Mouse (Mus musculus): ENCODE results near the gene Gm49395.

Gm49395 gene

DNA sequence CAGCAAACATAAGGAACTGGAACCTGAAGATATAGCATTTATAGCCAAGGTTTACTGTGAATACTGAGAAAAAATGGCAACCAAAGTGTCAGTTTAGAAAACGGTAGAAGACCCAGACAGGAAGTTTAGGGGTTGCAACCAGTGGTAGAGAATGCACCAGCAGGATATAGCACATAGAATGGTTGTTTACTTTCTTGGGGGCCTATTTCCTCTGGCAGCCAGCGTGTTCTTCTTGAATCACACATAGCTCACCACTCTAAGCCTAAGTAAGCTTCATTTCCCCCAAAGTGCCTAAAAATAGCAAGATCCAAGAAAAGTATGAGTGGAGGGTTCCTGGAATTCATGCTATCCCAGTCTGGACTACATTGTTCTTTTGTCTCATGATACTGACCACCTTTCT lies 59.1 kb downstream of the Gm49395 start:
- TF ChIP-seq GATA4 (IDR thresholded peaks at IDR 0.05; ENCODE audit: insufficient replicate concordance, low read length) = no peak

DNA sequence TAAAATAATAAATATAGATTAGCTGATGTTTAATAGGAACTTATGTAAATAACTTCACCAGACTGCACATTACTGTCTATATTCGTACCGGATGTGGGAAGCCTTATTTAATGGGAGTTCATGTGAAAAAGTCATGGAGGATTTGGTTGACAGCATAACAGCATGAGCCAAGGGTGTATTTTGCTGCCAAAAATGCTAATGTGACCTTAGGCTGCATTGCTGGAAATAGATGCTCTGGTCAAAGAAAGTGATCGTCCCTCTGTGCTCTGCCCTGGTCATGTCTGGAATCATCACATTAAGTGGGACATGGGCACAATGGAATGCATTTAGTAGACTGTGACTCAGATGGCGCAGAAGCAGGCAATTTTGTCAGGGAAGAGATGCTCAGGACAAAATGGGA lies 64.4 kb downstream of the Gm49395 start:
- no peak for TF ChIP-seq GATA4 (IDR thresholded peaks at IDR 0.05; ENCODE audit: insufficient replicate concordance, low read length)

DNA sequence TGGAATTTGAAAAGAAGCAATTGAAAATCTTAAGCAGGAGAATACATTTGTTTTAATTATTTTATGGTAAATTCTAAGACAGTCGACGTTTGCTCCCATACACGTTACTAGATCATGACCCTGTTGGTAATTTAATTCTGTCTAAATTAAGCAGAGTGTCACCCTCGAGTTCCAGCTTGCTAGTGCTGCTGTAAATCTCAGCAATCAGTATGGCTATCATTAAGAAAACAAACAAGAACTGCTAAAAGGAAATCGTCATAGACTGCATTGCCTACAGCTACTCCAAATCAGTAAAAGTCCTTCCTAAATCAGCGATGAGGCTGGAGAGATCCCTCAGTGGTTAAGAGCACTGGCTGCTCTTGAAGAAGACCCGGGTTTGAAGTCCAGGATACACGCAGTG lies 66.3 kb downstream of the Gm49395 start:
- no peak for TF ChIP-seq GATA4 (IDR thresholded peaks at IDR 0.05; ENCODE audit: insufficient replicate concordance, low read length)

DNA sequence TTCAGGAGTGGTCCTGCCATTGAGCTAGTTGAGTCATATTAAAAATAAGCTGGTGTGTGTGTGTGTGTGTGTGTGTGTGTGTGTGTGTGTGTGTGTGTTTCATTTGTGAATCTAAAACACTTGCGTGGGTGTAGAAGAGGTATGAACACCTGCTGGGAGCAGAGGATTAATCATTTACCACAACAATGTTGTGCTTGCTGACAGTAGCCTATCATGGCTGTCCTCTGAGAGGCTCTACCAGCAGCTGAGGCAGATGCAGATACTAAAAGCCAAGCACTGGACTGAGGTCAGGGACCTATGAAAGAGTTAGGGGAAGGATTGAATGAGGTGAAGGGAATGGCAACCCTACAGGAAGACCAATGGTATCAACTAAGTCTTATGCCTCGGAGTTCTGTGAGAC lies 68.6 kb downstream of the Gm49395 start:
- no peak for TF ChIP-seq GATA4 (IDR thresholded peaks at IDR 0.05; ENCODE audit: insufficient replicate concordance, low read length)

DNA sequence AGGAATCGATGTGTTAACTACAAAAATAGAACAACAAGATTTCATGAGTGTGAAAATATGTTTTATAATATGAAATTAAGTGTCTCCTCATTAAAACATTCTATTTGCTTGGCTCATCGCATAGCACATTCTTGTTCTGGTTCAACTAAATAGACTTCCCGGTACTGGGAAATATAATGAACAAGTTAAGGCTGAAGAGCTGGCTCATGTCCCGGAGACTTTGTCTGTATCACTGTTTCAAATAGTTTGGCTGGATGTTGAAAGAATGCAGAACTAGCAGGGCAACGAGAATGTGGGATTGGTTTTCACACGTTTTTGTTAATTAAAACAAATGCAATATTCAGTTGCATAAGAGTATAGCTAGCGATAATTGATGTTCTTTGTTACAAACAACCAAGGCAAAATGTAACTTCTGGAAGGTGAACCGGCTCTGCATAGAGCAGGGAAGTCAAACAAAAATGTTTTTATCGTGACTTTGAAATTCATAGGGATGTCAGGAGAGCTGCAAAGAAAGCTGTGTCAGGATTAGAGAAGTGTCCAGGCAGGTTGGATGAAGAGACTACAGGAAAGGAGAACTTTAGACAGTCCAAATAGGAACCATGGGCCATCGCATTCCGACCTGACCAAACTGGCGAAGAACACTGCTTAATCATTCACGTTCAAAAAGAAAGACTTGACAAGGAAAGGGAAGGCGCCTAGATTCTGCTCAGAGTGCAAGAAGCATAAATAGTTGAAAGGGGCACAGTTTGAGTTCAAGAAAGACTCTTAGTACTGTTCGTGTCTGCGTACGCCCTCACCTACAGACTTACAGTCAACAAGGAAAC lies 70.3 kb downstream of the Gm49395 start:
- no peak for TF ChIP-seq GATA4 (IDR thresholded peaks at IDR 0.05; ENCODE audit: insufficient replicate concordance, low read length)

DNA sequence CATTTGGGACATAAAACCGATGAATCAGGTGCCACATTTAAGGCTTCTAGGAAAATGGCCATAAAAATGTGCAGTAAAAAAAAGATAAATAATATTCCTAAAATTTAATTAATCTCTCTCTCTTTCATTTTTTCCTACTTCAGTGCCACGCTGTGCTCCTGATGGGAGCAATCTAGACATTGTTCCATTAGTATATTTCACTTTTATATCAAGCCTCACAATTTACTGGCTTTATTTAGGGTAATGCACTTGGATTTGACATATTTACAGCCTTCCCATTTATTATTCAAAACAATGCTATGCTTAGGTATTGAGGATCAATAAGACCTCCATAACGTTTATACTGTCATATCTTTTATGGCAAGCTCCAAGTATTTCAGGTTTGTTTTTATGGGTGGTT lies 76.3 kb downstream of the Gm49395 start:
- no peak for TF ChIP-seq GATA4 (IDR thresholded peaks at IDR 0.05; ENCODE audit: insufficient replicate concordance, low read length)

DNA sequence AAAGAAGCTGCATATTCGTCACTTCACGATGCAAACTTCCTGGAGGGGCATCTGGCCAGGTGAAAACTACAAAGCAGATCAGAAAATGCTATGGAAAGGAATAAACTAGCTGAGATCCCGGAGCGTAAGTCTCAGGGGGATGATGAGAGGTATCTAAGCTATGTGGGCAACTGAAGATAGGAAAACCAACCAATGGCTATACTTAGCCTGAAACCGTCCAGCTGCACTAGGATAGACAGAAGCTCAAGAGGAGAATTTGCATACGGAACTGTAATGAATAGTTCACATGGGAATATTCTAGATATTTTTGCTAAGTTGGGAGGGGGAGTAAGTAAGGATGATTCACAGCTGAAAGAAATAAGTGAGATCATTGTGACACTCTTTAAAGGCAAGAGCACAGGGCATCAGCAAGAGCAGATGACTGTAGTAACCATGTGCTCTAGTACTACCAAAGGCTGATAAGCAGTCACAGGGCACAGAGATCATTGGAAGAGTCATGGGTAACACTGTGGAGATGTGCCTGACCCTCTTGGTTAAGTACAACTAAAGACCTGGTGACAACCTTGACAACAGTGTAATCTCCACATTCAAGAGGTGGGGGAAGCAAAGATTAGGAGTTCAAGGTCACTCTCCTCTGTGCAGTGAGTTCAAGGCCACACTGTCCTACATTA lies 79.5 kb downstream of the Gm49395 start:
- no peak for TF ChIP-seq GATA4 (IDR thresholded peaks at IDR 0.05; ENCODE audit: insufficient replicate concordance, low read length)

DNA sequence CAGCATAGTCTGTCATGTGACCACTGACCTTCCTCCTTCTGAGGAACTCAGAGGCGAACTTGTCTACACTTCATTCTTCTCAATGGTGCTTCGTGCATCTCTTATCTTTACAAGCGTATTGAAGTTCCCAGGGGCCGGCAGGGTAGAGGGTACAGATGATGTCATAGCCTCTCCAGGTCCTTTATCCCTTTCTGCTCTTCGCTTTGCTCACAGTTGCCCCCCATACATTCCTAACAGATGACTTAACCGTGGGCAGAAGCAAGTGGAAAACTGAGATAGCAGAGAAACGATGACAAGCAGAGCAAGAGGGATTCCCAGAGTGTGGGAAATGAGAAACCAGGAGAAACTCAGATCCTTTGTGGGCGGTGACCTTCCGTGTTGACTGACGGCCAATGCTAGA lies 80.3 kb downstream of the Gm49395 start:
- peak; percentile 7; the same call in 1 of the 2 replicates for TF ChIP-seq GATA4 (IDR thresholded peaks at IDR 0.05; ENCODE audit: insufficient replicate concordance, low read length)

DNA sequence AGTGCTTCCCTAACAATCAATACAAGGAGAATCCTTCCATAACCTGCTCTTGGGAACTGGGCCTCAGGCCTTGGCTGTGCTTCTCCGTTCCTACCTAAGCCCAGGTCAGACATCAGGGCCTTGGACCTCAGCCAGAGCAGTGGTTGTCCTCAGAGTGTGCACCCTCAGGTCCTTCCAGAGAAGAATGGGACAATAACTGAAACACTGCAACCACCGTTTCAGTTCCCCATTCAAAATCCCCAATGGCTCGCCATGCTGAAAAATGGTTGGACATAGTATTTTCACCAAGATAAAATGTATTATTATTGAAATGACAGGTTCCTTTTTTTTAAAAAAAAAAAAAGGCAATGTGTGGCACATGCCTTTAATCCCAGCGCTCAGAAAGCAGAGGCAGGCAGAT lies 81.0 kb downstream of the Gm49395 start:
- no peak for TF ChIP-seq GATA4 (IDR thresholded peaks at IDR 0.05; ENCODE audit: insufficient replicate concordance, low read length)

DNA sequence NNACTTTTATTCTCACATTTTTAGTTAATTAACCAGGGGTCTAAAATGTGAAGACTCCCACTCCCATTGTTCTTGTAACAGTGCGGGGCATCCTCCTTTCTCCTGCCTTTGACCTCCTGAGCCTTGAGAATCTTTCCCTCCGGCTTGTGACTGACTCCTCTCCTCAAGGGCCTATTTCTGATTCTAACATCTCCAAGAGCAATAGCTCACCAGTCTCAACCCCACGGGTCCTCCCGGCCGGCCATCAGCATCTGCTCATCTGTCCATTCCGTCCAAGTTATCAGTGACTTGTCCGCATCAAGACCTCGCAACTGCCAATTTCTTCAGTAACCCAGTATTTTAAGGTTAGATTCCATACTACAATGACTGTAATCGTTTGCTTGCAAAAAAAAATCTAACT lies 84.2 kb downstream of the Gm49395 start:
- no peak for TF ChIP-seq GATA4 (IDR thresholded peaks at IDR 0.05; ENCODE audit: insufficient replicate concordance, low read length)

DNA sequence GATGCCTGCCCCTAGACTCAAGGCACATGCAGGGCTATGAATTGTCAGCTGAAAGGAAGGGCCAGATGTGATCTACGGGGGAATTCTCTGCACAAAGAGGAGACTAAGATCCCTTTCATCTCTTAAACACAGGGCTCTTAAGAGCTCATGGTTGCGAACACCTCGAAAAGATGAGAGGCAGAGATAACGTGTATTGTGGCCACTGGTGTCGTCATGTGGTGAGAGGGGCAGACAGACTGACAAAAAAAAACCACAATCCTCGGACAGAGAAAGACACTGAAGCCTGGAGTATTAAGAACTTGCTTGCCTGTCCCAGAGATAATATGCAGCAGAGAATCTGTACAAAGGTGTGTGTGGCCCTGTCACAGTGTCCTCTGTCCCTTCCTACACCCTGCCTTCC lies 90.2 kb downstream of the Gm49395 start:
- TF ChIP-seq GATA4 (IDR thresholded peaks at IDR 0.05; ENCODE audit: insufficient replicate concordance, low read length) = no peak

DNA sequence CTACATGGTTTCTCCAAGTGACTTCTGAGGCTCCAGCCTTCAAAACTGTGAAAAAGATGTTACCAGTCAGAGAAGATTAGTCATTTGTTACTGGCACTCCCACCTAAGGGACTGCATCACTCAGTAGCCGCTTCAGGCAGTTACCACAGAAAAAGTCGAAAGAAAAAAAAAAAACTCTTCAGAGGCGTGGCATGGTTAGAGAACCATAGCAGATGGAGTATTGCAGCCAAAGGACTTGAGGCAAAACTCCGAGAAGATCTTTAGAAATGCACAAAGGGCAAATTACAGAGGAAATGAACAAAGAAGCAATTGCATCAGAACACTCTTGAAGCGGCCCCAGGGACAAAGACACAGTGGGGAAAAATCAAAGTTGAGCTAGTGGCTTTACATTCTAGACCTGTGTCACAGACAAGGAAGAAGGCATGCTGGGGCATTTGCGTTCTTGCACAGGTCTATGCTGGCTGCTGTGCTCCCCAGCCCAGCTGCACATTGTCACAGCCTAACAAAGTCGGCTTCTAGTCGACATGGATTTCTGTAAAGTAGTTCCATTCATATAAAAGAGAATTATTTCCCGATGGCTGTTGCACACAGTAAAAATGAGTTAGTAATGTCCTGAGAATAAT lies 95.4 kb downstream of the Gm49395 start:
- no peak for TF ChIP-seq GATA4 (IDR thresholded peaks at IDR 0.05; ENCODE audit: insufficient replicate concordance, low read length)

DNA sequence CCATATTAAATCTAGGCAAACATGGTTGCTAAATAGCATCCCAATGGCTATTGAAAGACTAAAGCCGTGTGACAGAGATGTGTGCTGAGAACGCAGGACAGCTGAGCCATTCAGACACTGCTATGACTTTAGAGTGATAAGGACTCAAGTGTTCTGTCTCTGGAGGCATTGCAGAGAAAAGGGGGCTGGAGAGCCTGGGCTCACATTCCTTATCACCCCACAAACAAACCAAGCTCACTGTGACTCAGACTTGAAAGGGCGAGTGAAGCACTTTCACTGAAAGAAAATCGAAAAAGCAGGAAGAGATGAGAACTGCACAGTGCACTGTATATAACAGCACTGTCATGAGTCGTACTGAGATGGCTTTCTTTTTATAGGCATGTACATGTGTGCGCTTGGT lies 96.4 kb downstream of the Gm49395 start:
- no peak for TF ChIP-seq GATA4 (IDR thresholded peaks at IDR 0.05; ENCODE audit: insufficient replicate concordance, low read length)

DNA sequence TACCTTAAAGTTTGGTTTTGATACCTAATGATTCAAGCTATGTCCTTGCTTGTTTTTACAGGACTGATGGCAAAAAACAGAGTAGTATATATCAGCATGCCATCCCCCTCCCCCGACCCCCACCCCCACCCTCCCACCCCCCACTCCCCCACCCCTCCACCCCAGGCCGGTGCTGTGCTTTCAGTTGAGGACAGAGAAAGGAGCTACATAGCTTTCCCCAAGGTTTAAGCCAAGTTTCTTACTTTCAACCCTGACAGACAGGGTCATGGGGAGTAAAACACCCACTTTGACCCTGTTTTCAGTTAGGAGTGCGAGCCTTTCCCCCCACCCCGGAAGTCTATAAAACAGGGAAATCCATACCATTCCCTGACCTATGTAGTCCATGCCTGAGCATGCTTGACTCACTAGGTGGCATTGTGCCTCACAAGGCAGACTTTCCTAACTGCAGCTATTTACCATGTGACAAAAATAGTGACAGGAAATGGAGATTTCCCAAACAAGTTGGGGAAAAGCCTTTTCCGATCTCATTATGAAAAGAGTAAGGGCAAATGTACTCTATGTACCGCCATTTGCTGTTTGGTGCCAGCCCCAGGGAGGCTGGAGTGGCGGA lies 98.2 kb downstream of the Gm49395 start:
- no peak for TF ChIP-seq GATA4 (IDR thresholded peaks at IDR 0.05; ENCODE audit: insufficient replicate concordance, low read length)

DNA sequence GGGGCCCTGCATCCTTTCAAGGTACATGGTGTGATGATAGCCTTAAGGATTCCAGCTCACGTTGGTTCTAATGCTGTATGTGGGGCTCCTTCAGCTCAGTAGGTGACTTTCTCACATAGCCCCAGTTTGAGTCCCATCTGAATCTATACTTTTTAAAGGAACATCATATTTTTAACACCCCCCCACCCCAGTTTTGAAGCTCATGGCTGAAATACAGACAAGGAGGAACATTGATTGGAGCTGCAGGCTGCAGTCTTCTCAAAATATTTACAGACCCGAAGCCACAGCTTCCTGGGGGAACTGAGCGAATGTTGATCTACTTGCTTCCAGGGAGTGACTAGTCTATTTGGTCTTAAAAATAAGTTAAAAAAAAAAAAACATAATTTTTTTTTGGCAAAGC lies 98.9 kb downstream of the Gm49395 start:
- no peak for TF ChIP-seq GATA4 (IDR thresholded peaks at IDR 0.05; ENCODE audit: insufficient replicate concordance, low read length)

DNA sequence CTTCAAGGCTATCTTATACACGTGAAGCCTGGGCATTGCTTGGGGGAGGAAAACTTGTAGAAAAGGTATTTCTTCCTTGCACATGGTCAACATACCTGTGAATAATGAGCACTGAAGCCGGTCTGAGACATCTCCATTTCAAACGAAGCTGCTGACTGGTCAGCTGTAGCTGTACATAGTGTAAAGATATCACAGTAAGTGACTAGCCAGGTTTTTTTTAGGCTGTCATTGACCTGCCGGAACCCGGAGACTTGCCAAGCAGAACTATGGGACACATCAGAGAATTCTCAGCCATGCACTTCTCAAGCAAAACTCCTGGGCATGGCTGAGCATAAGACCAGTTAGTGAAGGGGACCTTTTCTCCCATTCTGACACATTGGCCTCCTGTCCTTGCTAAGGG lies 99.6 kb downstream of the Gm49395 start:
- TF ChIP-seq GATA4 (IDR thresholded peaks at IDR 0.05; ENCODE audit: insufficient replicate concordance, low read length) = no peak
